Mouse (Mus musculus) thymus, adult 2 months (tissue): Measurements from ENCODE around the gene Myh4. TPM values are rescaled to one million over a fixed set of nuclear protein-coding genes. Genes with fewer than 3 reads are reported as not detected.

Experiments used
- DNase-seq: peaks from one replicate; pipeline ENCODE4 v3.0.0; 2021
- H3K27ac ChIP-seq: fragments of 200-500 bp; 2 replicates; pipeline ENCODE4 v1.5.1; 2012; ENCODE audit warnings: low read length, control low read depth; ENCODE audit not compliant: control insufficient read depth, insufficient read depth
- H3K27me3 ChIP-seq: fragments of 200-500 bp; 2 replicates; pipeline ENCODE4 v1.6.1; 2012; ENCODE audit warnings: mild to moderate bottlenecking, low read length, moderate library complexity, mixed read lengths; ENCODE audit not compliant: control insufficient read depth, insufficient read depth
- H3K36me3 ChIP-seq: fragments of 200-500 bp; 2 replicates; pipeline ENCODE4 v1.6.1; 2012; ENCODE audit warnings: mild to moderate bottlenecking, low read length, moderate library complexity; ENCODE audit not compliant: control insufficient read depth, insufficient read depth
- H3K4me1 ChIP-seq: fragments of 200-500 bp; replicated peaks from 2 replicates; pipeline ENCODE4 v1.6.1; 2012; ENCODE audit warnings: low read length; ENCODE audit not compliant: control insufficient read depth, insufficient read depth
- H3K4me3 ChIP-seq: fragments of 200-500 bp; 2 replicates; pipeline ENCODE4 v1.5.1; 2012; ENCODE audit warnings: mild to moderate bottlenecking, low read length, control low read depth, moderate library complexity; ENCODE audit not compliant: control insufficient read depth, insufficient read depth
- CTCF ChIP-seq: fragments of 200-500 bp; IDR thresholded peaks from 2 replicates; pipeline ENCODE4 v1.5.1; 2012; ENCODE audit warnings: mild to moderate bottlenecking, control low read depth, low read length, moderate library complexity, borderline replicate concordance; ENCODE audit not compliant: control insufficient read depth, poor library complexity, insufficient read depth; ENCODE audit errors: extremely low read depth
- POLR2A ChIP-seq: fragments of 200-500 bp; IDR thresholded peaks from 2 replicates; pipeline ENCODE4 v1.6.1; 2012; ENCODE audit warnings: mild to moderate bottlenecking, low read length, control low read depth, moderate library complexity; ENCODE audit not compliant: control insufficient read depth, poor library complexity, insufficient read depth; ENCODE audit errors: extremely low read depth
- WGBS: fragments of 180-500 bp; shearing (Covaris S2); methylation state at CpG from one replicate; pipeline ENCODE4 v1.1.7; 2018; 5-methylcytosine and 5-hydroxymethylcytosine counted together
- polyA plus RNA-seq: library from polyadenylated mRNA; depleted of rRNA; stranded (reverse); fragments of >200 nt; gene quantifications from 2 replicates; pipeline ENCODE4 v1.2.3, GENCODE M21; 2012

The Myh4 gene
- polyA plus RNA-seq, 1 experiment: 0.19 TPM

GRCm38 (mm10) chr11:67221803-67222202, 16.0 kb upstream of the Myh4 start:
- Histone ChIP-seq H3K4me3 (no peak overlapping the region), H3K36me3 (no peaks in the 10 kb centered on the region), H3K4me1 (no peaks in the 10 kb centered on the region), H3K27me3 (no peaks in the 10 kb centered on the region), H3K27ac (no peak overlapping the region)
- 94% methylated on average over 8 of the region's 8 CpGs for WGBS
- DNase-seq: no peak
- no peak for TF ChIP-seq CTCF
- TF ChIP-seq POLR2A: no peak

GRCm38 (mm10) chr11:67224466-67224865, 13.4 kb upstream of the Myh4 start:
- Histone ChIP-seq H3K4me3 (no peak overlapping the region), H3K27me3 (no peaks in the 10 kb centered on the region), H3K27ac (no peak overlapping the region), H3K4me1 (no peaks in the 10 kb centered on the region), H3K36me3 (no peaks in the 10 kb centered on the region)
- TF ChIP-seq CTCF (no peak), POLR2A (no peak)
- no peak for DNase-seq
- 94% methylated on average over 3 of the region's 3 CpGs for WGBS

DNA sequence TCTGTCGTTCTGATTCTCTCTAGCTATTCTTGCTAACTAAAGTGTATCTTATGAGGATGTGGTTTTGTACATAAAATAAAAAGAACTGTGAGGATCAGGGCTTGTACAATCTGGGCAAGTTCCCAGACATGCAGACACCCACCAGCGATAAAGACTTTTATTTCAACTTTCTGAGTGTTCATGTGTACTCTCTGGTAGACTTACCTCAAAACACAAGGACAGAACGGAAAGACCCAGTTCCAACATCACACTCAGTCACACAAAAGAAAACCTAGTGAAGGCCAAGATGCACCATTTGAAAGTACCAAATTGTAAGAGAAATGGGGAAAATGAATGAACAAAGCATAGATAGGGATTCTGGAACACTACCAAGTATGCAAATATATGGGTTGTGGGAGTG, 9.1 kb upstream of the Myh4 start:
- H3K27ac ChIP-seq: no peak overlapping the region
- H3K4me1 ChIP-seq: no peaks in the 10 kb centered on the region
- no peak overlapping the region for H3K4me3 ChIP-seq
- 88% methylated on average over 3 of the region's 3 CpGs for whole genome bisulfite sequencing
- H3K36me3 ChIP-seq: no peaks in the 10 kb centered on the region
- DNase-seq: no peak
- TF ChIP-seq POLR2A (no peak), CTCF (no peak)
- no peaks in the 10 kb centered on the region for H3K27me3 ChIP-seq

DNA sequence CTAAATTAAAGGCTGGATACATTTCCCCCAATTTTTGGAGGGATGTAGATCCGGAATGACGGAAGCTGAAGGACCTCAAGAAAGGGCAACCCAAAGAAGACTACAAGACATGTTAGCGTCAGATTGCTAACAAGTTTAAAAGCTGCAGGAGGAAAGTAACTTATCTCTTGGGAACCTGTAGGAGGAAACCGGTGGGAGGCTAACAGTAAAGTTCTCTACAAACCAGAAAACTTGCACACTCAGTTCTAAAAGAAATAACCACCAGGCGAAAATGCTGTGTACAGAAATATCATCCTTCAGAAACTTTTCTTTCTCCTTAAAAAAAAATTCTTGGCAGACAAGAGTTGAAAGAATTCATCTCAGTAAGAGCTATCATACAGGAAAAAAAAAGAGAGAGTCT, 8.7 kb upstream of the Myh4 start:
- TF ChIP-seq CTCF (no peak), POLR2A (no peak)
- H3K4me1 ChIP-seq: no peaks in the 10 kb centered on the region
- H3K4me3 ChIP-seq: no peak overlapping the region
- no peak overlapping the region for H3K27ac ChIP-seq
- WGBS: 86% methylated on average over 5 of the region's 5 CpGs
- no peaks in the 10 kb centered on the region for H3K36me3 ChIP-seq
- DNase-seq: no peak
- no peaks in the 10 kb centered on the region for H3K27me3 ChIP-seq

GRCm38 (mm10) chr11:67229946-67230345, 7.9 kb upstream of the Myh4 start:
- Histone ChIP-seq H3K27ac (no peak overlapping the region), H3K4me3 (no peak overlapping the region), H3K36me3 (no peaks in the 10 kb centered on the region), H3K4me1 (no peaks in the 10 kb centered on the region), H3K27me3 (no peaks in the 10 kb centered on the region)
- whole genome bisulfite sequencing: 87% methylated on average over 2 of the region's 2 CpGs
- no peak for TF ChIP-seq POLR2A
- no peak for TF ChIP-seq CTCF
- DNase-seq: no peak

GRCm38 (mm10) chr11:67235639-67236358, 2.0 kb upstream of the Myh4 start:
- WGBS: 66% methylated on average over 5 of the region's 5 CpGs
- Histone ChIP-seq H3K27ac (no peak overlapping the region), H3K36me3 (no peaks in the 10 kb centered on the region), H3K4me1 (no peaks in the 10 kb centered on the region), H3K4me3 (no peak overlapping the region), H3K27me3 (no peaks in the 10 kb centered on the region)
- DNase-seq: no peak
- TF ChIP-seq POLR2A: no peak
- no peak for TF ChIP-seq CTCF

- 92% methylated on average over 9 of the region's 9 CpGs for WGBS
- H3K4me1 ChIP-seq: no peaks in the 10 kb centered on the region
- no peak overlapping the region for H3K27ac ChIP-seq
- TF ChIP-seq POLR2A (no peak), CTCF (no peak)
- no peak overlapping the region for H3K4me3 ChIP-seq
- no peak for DNase-seq
- H3K36me3 ChIP-seq: no peaks in the 10 kb centered on the region
- no peaks in the 10 kb centered on the region for H3K27me3 ChIP-seq
Observed at GRCm38 (mm10) chr11:67236799-67237198, 1.0 kb upstream of the Myh4 start.
